Mouse (Mus musculus) midbrain, embryonic 14.5 days (tissue): ENCODE measurements around the gene Cpsf3. TPM values are rescaled to one million over a fixed set of nuclear protein-coding genes. Genes with fewer than 3 reads are reported as not detected.

Experiments used
- polyA plus RNA-seq: library from polyadenylated mRNA; unstranded; fragments of >200 nt; fragmentation: Nextera tagmentation; extraction: Ambion mirVana; gene quantifications from 2 replicates; pipeline ENCODE4 v1.2.1, GENCODE M21; 2014

Cpsf3 gene
- polyA plus RNA-seq, 1 experiment from 2014 or later = 107 TPM

Other genes starting within 250 kb of the Cpsf3 start
- 40.8 and 42.4 TPM in 2 replicates for gene Itgb1bp1, start 893 bp downstream of the Cpsf3 start, polyA plus RNA-seq
- 34.1 and 40.1 TPM in 2 replicates for gene Iah1, start 31.0 kb downstream of the Cpsf3 start, polyA plus RNA-seq
- gene Adam17, start 88.2 kb downstream of the Cpsf3 start, polyA plus RNA-seq = 14.0 and 22.4 TPM in 2 replicates
- gene Ywhaq, start 132.2 kb downstream of the Cpsf3 start, polyA plus RNA-seq = 1,283 and 1,390 TPM in 2 replicates